Mouse (Mus musculus): ENCODE data around the gene Gm49384. TPM values are rescaled to one million over a fixed set of nuclear protein-coding genes. Genes with fewer than 3 reads are reported as not detected.

Gene Gm49384
- total RNA-seq (2021): 1 to 10 TPM; 3.1 to 4.5 TPM
- long read RNA-seq, experiment 1: 0 reads
- long read RNA-seq, experiment 2: 0 reads

DNA sequence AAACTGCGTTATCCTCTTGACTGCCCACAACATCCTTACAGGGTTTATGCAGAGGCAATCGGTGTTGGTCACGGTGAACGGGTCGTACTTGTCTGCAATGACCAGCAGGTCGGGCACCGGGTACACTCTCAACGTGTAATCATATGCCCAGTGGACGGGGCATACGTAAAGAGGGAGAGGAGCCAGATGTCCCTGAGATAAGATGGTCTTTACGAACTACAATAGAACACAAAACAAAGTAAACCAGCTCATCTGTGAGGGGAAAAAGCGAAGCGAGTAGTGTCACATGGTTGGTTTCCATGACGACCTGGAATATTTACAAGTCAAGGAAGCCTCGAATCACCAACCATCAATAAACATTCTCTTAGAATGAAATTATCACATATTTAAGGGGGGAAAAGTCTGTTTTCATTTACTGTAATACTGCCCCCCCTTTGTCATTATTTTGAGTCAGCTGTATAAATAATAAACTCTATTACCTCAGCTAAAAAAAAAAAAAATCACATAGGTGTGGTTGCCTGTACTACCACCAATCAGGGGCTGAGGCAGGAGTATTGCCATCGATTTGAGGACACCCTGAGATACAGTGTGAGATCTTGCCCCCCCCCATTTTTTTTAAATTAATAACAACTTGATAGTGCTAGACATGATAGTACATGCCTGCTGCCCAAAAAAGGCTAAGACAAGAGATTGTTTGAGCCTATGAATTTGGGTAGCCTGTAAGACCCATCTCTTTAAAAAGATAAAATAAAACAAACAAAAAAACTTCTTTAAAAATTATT is at the start of gene Gm49384:
Gene Gm49384, minus strand, starts transcription at position 216 of the 782 bp plus-strand sequence.
- Histone ChIP-seq H3K4me3 (no peak within 1 kb of the TSS), H3K27ac (no peak within 1 kb of the TSS)
- no peak for TF ChIP-seq CTCF (IDR thresholded peaks at IDR 0.05)
- intact Hi-C loops (cut with DNase I): no loop called here
- no peak for DNase-seq (ENCODE audit: extremely low spot score in 1 of 2, low spot score in 2 of 2)

DNA sequence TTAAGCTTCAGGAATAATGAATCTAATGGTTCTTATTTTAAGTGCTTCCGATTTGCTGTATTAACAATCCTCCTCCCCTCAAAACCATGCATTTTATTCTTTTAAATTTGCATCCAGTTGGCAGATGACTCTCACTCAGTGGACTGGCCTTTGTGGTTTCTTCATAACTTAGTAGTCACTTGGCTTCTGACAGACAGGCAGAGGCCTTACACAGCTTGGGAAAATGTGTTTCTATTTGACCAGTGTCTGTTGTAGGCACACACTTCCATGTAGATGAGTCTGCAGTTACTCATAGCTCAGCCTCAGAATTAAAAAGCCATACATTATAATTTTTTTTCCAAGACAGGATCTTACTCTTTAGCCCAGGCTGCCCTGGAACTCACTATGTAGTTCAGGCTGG is 49.7 kb upstream of the Gm49384 start:
- intact Hi-C loops (cut with DNase I): no loop called here
- Histone ChIP-seq H3K27ac (no peak overlapping the region), H3K4me3 (no peak overlapping the region)
- no peak for TF ChIP-seq CTCF (IDR thresholded peaks at IDR 0.05)
- no peak for DNase-seq (ENCODE audit: extremely low spot score in 1 of 2, low spot score in 2 of 2)

DNA sequence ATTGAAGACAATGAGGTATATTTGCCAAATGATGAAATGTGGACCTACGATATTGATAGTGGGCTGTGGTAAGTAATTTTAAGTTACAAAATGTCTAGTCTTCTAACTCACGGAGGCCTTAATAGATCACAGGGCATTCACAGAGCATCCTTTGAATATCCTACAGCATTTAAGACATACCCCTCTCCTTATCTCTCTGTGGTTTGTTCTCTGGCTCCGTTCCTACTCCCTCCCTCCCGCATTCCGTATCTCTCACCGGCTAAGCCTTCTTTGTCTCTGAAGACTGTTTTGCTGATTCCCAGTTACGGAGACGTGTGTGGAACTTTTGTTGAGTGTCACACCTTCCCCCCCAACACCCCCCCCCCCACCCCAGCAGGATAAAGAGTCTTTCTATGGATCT is 46.7 kb upstream of the Gm49384 start:
- H3K27ac ChIP-seq: no peak overlapping the region
- no peak for DNase-seq (ENCODE audit: extremely low spot score in 1 of 2, low spot score in 2 of 2)
- no peak overlapping the region for H3K4me3 ChIP-seq
- intact Hi-C loops (cut with DNase I): no loop called here
- no peak for TF ChIP-seq CTCF (IDR thresholded peaks at IDR 0.05)

DNA sequence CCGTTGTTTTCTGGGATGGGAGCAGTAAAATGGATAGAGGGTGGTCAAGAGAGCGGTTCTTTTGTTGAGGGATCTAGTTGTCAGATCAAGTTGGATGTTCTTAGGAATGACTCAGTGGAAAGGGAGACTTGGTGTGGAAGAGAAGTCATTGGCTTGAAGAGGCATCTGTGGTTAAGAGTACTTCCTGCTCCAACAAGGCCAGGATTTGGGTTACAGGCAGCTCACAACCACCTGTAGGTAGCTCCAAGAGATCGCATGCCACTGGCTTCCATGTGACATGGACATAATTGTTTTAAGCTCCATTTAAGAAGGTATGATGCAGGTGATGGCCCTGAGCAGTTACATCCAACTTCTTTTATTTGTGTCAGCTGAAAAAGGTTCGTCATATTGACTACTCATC is 45.7 kb upstream of the Gm49384 start:
- no peak overlapping the region for H3K27ac ChIP-seq
- DNase-seq (ENCODE audit: extremely low spot score in 1 of 2, low spot score in 2 of 2): no peak
- H3K4me3 ChIP-seq: no peak overlapping the region
- no peak for TF ChIP-seq CTCF (IDR thresholded peaks at IDR 0.05)
- intact Hi-C loops (cut with DNase I): no loop called here

DNA sequence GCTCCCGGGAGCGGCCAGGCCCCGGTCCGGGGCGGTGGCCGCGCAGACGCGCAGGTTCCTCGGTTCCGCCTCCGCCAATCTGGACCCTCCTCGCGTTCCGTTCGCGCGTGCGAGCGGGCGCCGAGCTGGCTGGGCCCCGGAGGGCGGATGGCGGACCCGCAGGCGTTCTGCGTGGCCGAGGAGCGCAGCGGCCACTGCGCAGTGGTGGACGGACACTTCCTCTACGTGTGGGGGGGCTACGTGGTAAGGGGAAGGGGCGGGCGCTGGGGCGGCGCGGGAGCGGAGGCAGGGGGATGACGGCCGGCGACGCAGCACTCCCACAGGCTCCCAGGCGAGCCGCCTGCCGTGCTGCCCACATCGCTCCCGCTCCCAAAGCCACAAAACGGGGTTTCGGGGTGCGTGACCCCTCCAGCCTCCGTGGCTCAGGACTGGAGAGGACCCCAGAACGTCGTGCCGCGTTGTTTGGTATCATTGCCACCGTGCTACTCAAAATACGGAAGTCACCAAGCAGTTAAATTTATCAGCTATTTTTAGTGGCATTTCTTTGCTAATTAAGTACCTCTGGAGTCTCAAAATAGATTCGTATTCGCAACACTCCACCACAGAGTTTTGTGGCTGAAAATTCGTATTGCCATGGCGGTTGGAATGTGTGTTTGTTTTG is 37.8 kb upstream of the Gm49384 start:
- Histone ChIP-seq H3K4me3 (peak overlapping the region; percentile 61), H3K27ac (peak overlapping the region; percentile 97)
- intact Hi-C loops (cut with DNase I): loop anchor here (2.0 to 5.0 kb wide), 2 partner anchors 45 to 55 kb away; partner anchors contain the start of genes Dnaaf2, Gm49383 and Klhdc2
- no peak for TF ChIP-seq CTCF (IDR thresholded peaks at IDR 0.05)
- peak; percentile 77 to 80 for DNase-seq (ENCODE audit: extremely low spot score in 1 of 2, low spot score in 2 of 2)

DNA sequence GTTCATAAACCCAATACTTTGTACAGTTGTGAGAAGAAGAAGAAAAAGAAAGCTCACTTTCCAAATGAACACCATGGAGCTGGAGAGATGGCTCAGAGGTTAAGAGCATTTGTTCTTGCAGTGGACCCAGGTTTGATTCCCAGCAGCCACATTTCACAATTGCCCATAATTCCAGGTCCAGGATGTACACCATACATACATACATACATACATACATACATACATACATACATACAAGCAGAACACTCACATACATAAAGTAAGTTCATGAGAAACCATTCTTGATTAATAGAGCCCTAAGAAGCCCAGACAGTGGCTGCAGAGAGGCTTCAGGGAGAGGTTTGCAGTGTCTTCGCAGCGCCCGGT is 37.3 kb upstream of the Gm49384 start:
- DNase-seq (ENCODE audit: extremely low spot score in 1 of 2, low spot score in 2 of 2): no peak
- peak overlapping the region; percentile 61 for H3K4me3 ChIP-seq
- intact Hi-C loops (cut with DNase I): loop anchor here (2.0 to 5.0 kb wide), 2 partner anchors 44 to 55 kb away; partner anchors contain the start of genes Dnaaf2, Gm49383 and Klhdc2
- H3K27ac ChIP-seq: peak overlapping the region; percentile 97
- no peak for TF ChIP-seq CTCF (IDR thresholded peaks at IDR 0.05)

DNA sequence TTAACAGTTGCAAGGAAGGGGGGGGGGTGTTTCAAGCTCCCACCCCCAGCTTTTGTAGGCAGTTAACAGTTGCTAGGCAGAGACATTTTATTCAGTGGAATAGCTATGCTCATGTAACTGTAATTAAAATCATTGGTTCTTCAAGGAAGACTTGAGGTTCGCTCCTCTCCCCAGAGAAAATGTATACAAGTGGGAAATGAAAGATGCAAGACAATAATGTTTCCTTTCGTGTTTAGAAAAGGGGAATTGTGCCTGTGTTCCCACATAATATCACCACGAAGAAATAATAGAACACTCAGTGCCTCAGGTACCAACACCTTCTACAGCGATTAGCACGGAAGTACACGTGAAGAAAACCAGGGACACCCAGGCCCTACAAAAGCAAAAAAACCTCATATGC is 36.8 kb upstream of the Gm49384 start, which contains the start of gene Klhdc1:
Gene Klhdc1, plus strand, starts transcription at position 301 of the 400 bp plus-strand sequence.
- intact Hi-C loops (cut with DNase I): loop anchor here (2.0 to 5.0 kb wide), 2 partner anchors 44 to 56 kb away; partner anchors contain the start of genes Dnaaf2, Gm49383 and Klhdc2
- TF ChIP-seq CTCF (IDR thresholded peaks at IDR 0.05): no peak
- no peak for DNase-seq (ENCODE audit: extremely low spot score in 1 of 2, low spot score in 2 of 2)

DNA sequence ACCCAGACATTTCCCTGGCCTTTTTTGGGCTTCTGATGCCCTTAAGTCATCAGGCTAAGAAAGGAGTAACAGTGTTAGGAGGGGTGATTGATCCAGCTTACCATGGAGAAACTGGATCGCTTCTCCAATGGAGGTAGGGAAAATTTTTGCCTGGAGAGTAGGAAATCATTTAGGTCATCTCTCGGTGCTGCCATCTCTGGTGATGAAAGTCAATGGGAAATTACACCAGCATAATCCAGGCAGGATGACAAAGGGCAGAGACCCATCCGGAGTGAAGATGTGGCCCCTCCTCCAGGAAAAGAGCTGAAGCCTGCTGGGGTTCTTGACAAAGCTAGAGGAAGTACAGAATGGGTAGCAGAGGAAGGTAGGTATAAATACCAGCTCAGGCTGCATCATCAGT is 34.2 kb upstream of the Gm49384 start:
- intact Hi-C loops (cut with DNase I): no loop called here
- TF ChIP-seq CTCF (IDR thresholded peaks at IDR 0.05): peak; percentile 25; the same call in 1 of the 2 replicates
- Histone ChIP-seq H3K27ac (no peak overlapping the region), H3K4me3 (no peak overlapping the region)
- DNase-seq (ENCODE audit: extremely low spot score in 1 of 2, low spot score in 2 of 2): no peak

More for the DNA sequence above, 36.8 kb upstream of the Gm49384 start, which contains the start of gene Klhdc1:
- H3K27ac ChIP-seq: peak within 1 kb of the TSS; percentile 97
- peak within 1 kb of the TSS; percentile 61 for H3K4me3 ChIP-seq

DNA sequence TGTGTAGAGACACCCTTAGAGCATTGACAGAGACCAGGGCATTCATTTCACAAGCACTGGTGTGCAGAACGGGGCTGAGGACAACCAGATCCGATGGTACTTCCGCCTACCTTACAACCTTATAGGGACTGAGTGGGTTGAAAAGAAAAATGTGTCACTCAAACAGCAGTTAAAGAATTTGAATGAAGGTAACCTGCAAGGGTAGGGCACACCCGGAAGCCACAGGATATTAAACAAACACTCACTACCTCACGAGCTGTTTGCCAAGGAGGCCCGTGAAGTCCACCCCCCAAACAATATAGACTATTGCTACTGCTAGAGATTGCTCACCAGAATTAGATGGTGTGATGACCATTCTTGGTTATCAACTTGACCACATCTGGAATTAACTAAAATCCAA is 31.7 kb upstream of the Gm49384 start:
- DNase-seq (ENCODE audit: extremely low spot score in 1 of 2, low spot score in 2 of 2): no peak
- no peak overlapping the region for H3K27ac ChIP-seq
- no peak overlapping the region for H3K4me3 ChIP-seq
- TF ChIP-seq CTCF (IDR thresholded peaks at IDR 0.05): no peak
- intact Hi-C loops (cut with DNase I): no loop called here

DNA sequence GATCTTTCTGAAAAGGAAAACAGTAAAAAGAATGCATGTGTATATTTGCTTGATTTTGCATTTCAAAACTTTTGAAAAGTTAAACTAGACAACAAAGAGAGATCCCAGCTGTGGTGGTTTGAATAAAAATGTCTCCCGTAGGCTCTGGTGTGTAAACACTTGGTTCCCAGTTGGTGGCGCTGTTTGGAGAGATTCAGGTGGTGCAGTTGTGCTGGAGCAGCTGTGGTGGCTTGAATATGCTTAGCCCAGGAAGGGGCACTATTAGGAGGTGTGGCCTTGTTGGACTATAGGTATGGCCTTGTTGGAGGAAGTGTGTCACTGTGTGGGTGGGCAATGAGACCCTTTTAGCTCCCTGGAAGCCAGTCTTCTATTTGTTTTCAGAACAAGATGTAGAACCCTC is 25.2 kb upstream of the Gm49384 start:
- H3K4me3 ChIP-seq: no peak overlapping the region
- no peak; the same call in none of the 2 replicates for TF ChIP-seq CTCF (IDR thresholded peaks at IDR 0.05)
- H3K27ac ChIP-seq: no peak overlapping the region
- no peak for DNase-seq (ENCODE audit: extremely low spot score in 1 of 2, low spot score in 2 of 2)
- intact Hi-C loops (cut with DNase I): no loop called here

DNA sequence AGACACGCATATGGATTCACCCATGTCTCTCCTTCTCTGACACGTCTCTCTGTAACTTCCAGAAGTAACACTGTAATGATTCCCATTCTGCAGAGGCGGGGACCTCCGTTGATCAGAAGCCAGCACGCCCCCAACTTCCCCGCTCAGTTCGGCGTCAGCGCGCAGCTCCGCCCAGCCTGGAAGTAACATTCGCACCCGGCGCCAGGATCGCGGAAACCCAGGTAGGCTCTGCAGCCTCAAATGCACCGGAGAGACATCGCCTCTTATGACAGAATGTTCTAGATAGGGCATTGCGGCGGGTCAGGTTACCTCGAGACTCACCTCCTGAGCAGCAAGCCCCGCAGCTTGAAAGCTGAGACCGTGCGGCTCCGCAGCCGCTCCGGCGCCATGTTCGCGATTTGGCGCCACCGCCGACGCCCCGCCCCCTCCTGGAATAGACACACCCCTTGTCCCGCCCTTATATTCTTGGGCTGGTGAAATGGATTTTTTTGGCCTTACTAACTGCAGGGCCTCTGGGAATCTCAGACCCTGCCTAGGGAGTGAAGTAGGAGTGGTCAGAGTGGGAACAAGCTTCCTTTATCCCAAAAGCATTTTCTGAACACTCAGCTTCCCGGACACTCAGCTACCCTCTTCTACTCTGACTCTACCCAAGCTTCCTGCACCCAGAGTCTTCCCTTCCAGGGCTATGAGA is 23.9 kb upstream of the Gm49384 start, which contains the start of gene Pole2:
Gene Pole2, minus strand, starts transcription at position 420 of the 691 bp plus-strand sequence.
- intact Hi-C loops (cut with DNase I): no loop called here
- no peak for TF ChIP-seq CTCF (IDR thresholded peaks at IDR 0.05)
- peak; percentile 82 for DNase-seq (ENCODE audit: extremely low spot score in 1 of 2, low spot score in 2 of 2)
- H3K4me3 ChIP-seq: peak within 1 kb of the TSS; percentile 80
- H3K27ac ChIP-seq: no peak within 1 kb of the TSS
